Mouse (Mus musculus) ES-Bruce4 (cell line): ENCODE results near the gene Rest. TPM values are rescaled to one million over a fixed set of nuclear protein-coding genes. Genes with fewer than 3 reads are reported as not detected.

Experiments used
- H3K27ac ChIP-seq: 2 replicates; pipeline ENCODE4 v1.5.1; 2012; ENCODE audit warnings: low read length, inconsistent platforms; ENCODE audit not compliant: insufficient read depth
- H3K27me3 ChIP-seq: 2 replicates; pipeline ENCODE4 v1.6.1; 2012; ENCODE audit warnings: mild to moderate bottlenecking, low read length, inconsistent platforms; ENCODE audit not compliant: control insufficient read depth, poor library complexity, insufficient read depth, severe bottlenecking
- H3K36me3 ChIP-seq: 2 replicates; pipeline ENCODE4 v1.6.1; 2012; ENCODE audit warnings: inconsistent platforms, mild to moderate bottlenecking, low read length, moderate library complexity; ENCODE audit not compliant: control insufficient read depth, poor library complexity, insufficient read depth, severe bottlenecking
- H3K4me1 ChIP-seq: one replicate; pipeline ENCODE4 v1.8.1; 2011; ENCODE audit warnings: low read length; ENCODE audit not compliant: control insufficient read depth, insufficient read depth
- H3K4me3 ChIP-seq: 2 replicates; pipeline ENCODE4 v1.5.1; 2011; ENCODE audit warnings: low read depth, mild to moderate bottlenecking, low read length
- H3K9ac ChIP-seq: 2 replicates; pipeline ENCODE4 v1.6.1; 2012; ENCODE audit warnings: low read depth, mild to moderate bottlenecking, inconsistent platforms; ENCODE audit not compliant: poor library complexity, severe bottlenecking
- H3K9me3 ChIP-seq: replicated peaks from 2 replicates; pipeline ENCODE4 v1.6.1; 2012; ENCODE audit warnings: mild to moderate bottlenecking, low read length, inconsistent platforms; ENCODE audit not compliant: control insufficient read depth, poor library complexity, insufficient read depth, severe bottlenecking
- CTCF ChIP-seq: IDR thresholded peaks from one replicate; pipeline ENCODE4 v1.8.1; 2011; ENCODE audit warnings: low read depth, low read length
- EP300 ChIP-seq: IDR thresholded peaks from 2 replicates; pipeline ENCODE4 v1.6.1; 2011; ENCODE audit warnings: low read depth, low read length; ENCODE audit not compliant: insufficient read depth
- POLR2A ChIP-seq: IDR thresholded peaks from one replicate; pipeline ENCODE4 v1.8.1; 2011; ENCODE audit warnings: low read length; ENCODE audit not compliant: insufficient read depth
- polyA plus RNA-seq: library from polyadenylated mRNA; stranded (reverse); fragments of >200 nt; gene quantifications from 2 replicates; pipeline ENCODE4 v1.2.4, GENCODE M21; 2011; ENCODE audit warnings: low read depth; ENCODE audit not compliant: missing spikeins, insufficient read depth, insufficient read length

The Rest gene
- polyA plus RNA-seq, 1 experiment, result 115 TPM

DNA sequence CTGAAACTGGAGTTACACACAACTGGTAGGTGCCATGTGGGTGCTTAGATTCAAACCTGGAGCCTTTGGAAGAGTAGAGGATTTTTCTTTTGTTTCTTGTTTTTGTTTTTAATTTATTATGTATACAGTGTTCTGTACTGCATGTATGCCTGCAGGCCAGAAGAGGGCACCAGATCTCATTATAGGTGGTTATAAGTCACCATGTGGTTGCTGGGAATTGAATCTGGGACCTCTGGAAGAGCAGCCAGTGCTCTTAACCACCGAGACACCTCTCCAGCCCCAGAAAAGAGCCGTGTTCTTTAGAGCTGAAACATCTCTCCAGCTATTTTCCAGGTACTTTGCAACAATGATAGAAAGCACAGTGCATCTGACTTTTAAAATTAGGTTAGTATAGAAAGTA, 25.3 kb downstream of the Rest start:
- no peak overlapping the region for H3K4me3 ChIP-seq
- H3K9me3 ChIP-seq, result no peaks in the 10 kb centered on the region
- H3K36me3 ChIP-seq, result peaks cover 28% of the 10 kb centered on the region
- H3K4me1 ChIP-seq, result no peaks in the 10 kb centered on the region
- H3K27ac ChIP-seq, result no peak overlapping the region
- no peak overlapping the region for H3K9ac ChIP-seq
- TF ChIP-seq POLR2A (no peak), EP300 (no peak), CTCF (no peak)
- no peaks in the 10 kb centered on the region for H3K27me3 ChIP-seq

DNA sequence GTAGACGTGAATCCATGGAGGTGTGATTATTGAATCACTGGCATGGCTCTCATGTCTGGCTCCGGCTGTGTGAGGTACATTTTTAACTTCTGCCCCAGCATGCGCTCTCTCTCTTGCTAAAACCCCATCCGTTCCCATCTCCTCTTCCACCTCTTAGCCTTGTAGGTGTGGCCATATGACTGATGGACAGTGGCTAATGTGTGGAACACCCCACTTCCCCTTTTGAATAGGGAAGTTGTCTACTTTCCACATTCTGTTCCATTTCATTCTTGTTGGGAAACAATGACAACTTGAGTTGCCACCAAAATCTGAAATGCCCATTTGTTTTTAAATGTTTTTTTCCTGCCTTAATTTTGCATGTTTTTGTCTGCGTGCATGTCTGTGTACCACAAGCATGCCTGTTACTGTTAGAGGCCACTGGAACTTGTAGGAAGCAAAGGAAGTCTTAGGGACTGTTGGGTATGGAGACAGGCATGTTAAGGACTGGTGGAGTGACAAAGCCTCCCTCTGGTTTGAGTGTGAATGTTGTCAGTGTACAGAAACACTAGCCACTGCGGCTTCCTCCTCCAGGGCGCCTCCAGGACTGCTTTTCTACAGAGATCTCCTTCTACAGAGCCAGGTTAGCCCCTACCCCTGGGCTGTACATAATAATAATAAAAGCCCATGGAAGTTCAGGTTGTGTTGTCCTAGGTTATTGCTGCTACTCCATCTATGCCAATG, 27.7 kb downstream of the Rest start:
- H3K9me3 ChIP-seq, result no peaks in the 10 kb centered on the region
- no peak overlapping the region for H3K27ac ChIP-seq
- no peak overlapping the region for H3K9ac ChIP-seq
- H3K4me3 ChIP-seq, result no peak overlapping the region
- H3K27me3 ChIP-seq, result no peaks in the 10 kb centered on the region
- TF ChIP-seq POLR2A (no peak), EP300 (no peak), CTCF (no peak)
- no peaks in the 10 kb centered on the region for H3K4me1 ChIP-seq
- peaks cover 21% of the 10 kb centered on the region for H3K36me3 ChIP-seq

DNA sequence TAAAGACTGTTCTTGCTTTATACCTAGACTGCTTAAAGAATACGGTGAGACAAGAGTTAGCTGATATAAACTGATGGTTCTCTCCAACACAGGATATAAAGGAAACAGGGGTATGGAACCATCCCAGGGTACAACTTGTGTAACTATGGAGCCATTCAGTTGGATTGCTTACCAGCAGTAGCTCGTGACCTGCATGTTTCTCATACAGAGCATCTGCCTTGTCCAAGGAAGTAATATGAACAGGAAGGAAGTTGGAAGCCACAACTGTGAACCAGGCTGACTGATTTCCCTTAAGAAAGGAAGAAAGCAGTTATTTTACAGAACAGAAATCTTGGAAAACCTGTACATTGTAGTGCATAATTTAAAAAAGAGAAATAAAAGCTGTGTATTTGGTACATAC, 34.2 kb downstream of the Rest start:
- Histone ChIP-seq H3K27ac (no peak overlapping the region), H3K4me1 (no peaks in the 10 kb centered on the region), H3K4me3 (no peak overlapping the region), H3K9me3 (no peaks in the 10 kb centered on the region), H3K36me3 (peaks cover 20% of the 10 kb centered on the region), H3K9ac (no peak overlapping the region), H3K27me3 (no peaks in the 10 kb centered on the region)
- no peak for TF ChIP-seq CTCF

DNA sequence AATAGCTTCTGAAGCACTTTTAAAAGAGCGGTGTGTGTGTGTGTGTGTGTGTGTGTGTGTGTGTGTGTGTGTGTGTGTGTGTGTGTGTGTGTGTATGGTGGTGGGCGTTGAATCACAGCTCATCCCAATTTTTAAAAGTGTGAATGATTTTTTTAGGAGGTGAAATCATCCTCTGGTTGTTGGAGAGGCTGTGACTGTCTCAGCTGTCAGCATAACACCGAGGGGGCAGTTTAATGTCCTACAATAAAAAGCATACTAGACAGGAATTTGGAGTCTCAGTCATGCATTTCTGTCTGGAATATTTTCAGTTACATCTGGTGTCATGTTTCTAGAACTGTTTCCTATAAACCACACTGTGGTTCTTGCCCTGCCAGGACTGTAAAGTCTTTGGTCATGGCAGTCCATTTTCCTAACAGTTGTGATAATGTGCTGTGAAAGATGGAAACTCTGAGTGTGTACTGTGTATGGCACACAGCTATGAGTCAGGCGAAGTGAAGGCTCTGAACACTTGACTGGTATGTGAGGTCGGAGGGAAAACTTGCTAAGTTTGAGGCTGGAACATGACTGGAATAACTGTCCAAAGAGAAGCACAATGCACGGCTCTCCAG, 36.1 kb downstream of the Rest start:
- Histone ChIP-seq H3K36me3 (peaks cover 29% of the 10 kb centered on the region), H3K27me3 (no peaks in the 10 kb centered on the region)

DNA sequence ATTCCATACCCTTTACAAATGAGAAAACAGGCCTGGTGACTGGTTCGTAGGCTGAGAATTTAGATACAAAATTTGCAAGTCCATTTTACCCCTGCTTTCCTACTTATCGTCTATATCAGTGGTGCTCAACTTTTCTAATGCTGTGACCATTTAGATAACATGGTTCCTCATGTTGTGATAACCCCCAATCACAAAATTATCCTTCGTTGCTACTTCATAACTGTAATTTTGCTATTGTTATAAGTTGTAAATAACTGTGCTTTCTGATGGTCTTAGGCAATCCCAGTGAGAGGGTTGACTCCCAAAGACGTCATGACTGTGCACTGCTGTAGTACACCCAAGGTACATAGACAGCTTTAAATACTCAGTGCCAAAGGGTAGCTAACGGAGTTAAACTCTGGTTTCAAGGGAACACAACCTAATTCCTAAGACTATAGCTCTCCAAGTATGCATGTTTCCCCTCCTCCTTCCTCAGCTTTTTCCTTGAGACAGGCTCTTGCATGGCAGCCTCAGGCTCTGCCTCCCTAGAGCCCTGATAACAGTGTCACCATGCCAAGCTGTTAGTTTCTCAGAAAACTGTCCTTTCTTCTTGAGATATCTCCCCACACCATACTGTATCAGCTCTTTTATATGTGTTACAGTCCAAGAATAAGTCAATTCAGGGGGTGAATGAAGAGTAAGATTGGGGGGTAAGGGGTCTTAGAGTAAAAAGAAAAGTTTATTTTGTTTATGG, 42.7 kb downstream of the Rest start:
- Histone ChIP-seq H3K36me3 (peaks cover 22% of the 10 kb centered on the region), H3K4me1 (peaks cover 2% of the 10 kb centered on the region), H3K27me3 (no peaks in the 10 kb centered on the region), H3K9me3 (no peaks in the 10 kb centered on the region), H3K4me3 (no peak overlapping the region), H3K9ac (no peak overlapping the region), H3K27ac (no peak overlapping the region)
- TF ChIP-seq EP300 (no peak), POLR2A (no peak), CTCF (no peak)

More for the DNA sequence above, 36.1 kb downstream of the Rest start:
- Histone ChIP-seq H3K9me3 (no peaks in the 10 kb centered on the region), H3K9ac (no peak overlapping the region), H3K4me3 (no peak overlapping the region), H3K27ac (no peak overlapping the region), H3K4me1 (no peaks in the 10 kb centered on the region)
- TF ChIP-seq CTCF, result no peak
- no peak for TF ChIP-seq EP300
- no peak for TF ChIP-seq POLR2A
